Mouse (Mus musculus) monocyte, adult 5-6 weeks (primary cell): ENCODE data around the gene Wipf3. TPM values are rescaled to one million over a fixed set of nuclear protein-coding genes. Genes with fewer than 3 reads are reported as not detected.

Experiments used
- ATAC-seq: fragments of 153-309, 156-312 bp; replicated peaks from 2 replicates; pipeline ENCODE4 v1.8.0; 2017; ENCODE audit warnings: mild to moderate bottlenecking; ENCODE audit not compliant: low TSS enrichment, insufficient number of reproducible peaks, severe bottlenecking, poor library complexity, low FRiP score
- total RNA-seq: library from RNA; stranded (forward); fragments of 200-1000, 200-491, 200-594 nt; gene quantifications from 3 replicates; pipeline ENCODE4 v1.2.3, GENCODE M21; 2017

Gene Wipf3
- total RNA-seq, 1 experiment from 2014 or later, result not detected

- no peak for ATAC-seq
Measured at GRCm38 (mm10) chr6:54463701-54464458, 34.5 kb downstream of the Wipf3 start.

DNA sequence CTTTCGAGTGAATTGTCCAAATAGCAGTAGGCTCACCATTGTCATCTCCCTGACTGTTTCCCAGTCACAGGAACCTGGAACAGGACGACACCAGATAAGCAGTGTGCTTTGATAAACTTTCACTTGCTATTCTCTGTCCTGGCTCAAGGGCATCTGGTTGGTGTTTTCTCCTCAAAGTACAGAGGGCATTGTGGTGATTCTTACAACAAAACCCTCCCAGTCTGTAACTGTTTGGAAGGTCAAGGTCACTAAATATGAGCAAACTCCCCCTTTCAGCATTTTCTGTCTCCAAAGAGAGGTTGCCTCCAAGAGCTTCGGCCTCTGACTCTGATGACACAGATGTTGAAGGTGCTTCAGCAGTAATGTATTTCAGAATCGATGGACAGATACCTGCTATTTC lies 35.5 kb downstream of the Wipf3 start:
- ATAC-seq, result no peak

DNA sequence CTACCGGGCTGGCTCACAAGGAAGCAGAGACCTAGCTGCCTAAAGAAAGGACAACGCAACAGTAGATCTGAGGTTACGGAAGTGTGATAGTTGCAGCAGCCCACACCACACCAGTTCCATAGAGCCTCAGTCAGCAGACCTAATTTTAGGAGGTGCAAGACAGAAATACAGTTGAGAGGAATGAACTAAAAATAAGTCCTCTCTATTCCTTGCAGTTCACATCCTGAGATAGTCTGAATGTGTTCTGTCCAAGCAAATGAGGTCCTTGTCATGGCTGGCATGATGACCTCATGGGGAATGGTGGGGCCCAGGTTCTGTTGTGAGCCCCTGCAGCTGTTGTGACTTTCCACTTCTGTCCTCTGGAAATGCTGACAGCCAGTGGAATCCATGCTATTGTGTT lies 38.0 kb downstream of the Wipf3 start:
- ATAC-seq, result no peak

- ATAC-seq, result no peak
Measured at GRCm38 (mm10) chr6:54471866-54472265, 42.5 kb downstream of the Wipf3 start.

GRCm38 (mm10) chr6:54472846-54473715 lies 43.7 kb downstream of the Wipf3 start:
- no peak for ATAC-seq

DNA sequence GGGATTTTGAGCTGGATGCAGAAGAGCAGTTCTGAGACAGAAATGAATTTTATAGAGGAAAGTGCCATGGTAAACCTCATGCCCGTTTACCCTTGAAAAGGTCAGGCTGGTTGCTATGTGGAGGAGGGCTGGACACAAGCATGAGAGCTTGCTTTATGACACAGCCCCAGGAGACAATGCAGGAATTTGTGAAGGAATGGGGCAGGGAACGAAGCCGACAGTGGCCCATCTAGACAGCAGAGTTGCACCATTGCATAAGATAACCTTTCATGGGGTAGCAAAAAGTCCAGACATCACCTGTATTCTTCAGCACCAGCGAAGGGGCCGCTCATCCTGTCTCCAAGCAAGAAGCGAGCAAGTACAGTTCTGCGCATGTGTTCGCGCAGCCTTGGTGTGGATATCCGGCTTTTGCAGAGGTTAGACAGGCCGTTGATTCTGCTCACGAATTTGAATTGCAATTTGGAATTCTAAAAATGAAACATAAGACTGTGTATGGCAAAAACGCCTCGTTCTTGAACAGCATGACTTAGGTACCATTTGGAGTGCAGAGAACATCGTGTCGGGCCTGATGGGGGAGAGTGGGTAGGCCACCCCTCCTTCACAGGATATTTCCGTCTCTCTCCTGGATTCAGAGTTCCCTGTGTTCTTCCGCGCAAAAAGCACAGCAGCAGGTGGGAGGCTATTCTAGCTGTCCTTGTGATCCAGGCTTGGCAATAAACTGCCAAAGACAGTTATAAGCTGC lies 46.7 kb downstream of the Wipf3 start:
- no peak for ATAC-seq

- ATAC-seq, result no peak
Measured at GRCm38 (mm10) chr6:54478646-54479324, 49.4 kb downstream of the Wipf3 start.

DNA sequence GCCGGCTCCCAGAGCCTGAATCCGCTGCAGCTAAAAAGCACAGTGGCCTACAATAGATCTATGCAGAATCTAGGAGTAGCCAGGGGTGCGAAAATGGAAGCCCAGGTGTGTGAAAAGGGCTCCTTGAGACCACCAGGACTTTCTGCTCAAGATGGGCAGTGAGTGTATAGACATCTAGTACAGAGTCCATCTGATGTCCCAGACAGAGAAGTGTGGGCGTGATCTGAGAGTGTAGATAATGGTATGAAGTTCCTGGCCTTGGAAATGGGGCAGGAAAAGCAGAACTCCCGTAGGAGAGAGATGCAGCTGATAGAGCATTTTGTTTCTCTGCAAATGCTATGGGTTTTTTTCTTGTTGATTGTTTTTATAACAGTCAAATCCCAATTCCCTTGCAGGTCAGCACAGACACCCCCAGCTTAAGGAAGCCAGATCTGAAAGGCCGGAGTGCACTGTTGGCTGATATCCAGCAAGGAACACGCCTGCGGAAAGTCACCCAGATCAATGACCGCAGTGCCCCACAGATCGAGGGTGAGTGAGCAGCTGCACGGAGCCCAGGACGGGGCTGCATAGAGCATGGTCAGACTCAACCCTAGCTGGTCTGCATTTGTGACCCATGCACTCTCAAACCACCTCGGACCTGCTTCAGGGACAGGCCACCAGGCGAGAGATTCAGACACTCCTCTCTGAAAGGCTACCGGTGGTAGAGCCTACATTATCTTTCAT lies 52.1 kb downstream of the Wipf3 start:
- ATAC-seq, result no peak

GRCm38 (mm10) chr6:54485000-54485399 lies 55.6 kb downstream of the Wipf3 start:
- no peak for ATAC-seq

GRCm38 (mm10) chr6:54485435-54485901 lies 56.1 kb downstream of the Wipf3 start:
- ATAC-seq, result no peak

GRCm38 (mm10) chr6:54485973-54486569 lies 56.7 kb downstream of the Wipf3 start:
- ATAC-seq, result no peak

DNA sequence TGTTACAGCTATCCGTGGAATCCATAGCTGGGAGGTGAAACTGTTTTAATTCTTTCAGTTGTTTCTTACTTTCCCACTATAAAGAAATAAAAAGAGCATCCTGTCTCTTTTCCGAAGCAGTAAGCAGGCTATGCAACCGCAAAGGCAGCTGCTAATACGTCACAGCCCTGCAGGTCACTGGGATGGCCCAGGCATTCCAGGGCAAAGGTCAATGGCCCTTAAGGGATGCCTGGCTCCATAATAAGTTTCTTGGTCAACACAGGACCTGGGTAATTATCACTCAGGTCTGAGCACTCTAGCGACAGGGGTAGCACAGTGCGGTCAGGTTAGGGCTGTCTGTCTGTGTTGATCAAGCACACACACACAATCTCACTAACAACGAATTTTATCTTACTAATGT lies 61.7 kb downstream of the Wipf3 start:
- ATAC-seq, result no peak

DNA sequence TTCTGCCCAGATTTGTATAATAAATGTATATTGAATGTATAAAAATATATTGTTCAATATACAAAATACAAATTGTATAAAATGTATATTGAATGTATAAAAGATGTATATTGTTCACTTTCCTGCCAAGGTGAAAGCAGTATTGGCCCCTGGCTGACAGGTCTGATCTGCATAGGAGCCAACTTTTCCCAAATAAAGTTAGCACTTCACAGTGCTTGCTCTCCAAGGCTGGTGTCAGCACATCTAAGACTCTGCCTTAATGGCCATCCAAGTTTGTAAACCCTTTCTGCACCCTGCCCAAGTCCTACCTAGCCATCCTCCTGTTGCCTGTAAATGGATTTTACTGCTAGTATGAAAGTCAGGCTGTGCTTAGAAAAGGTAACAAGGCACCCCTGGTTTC lies 64.7 kb downstream of the Wipf3 start:
- no peak for ATAC-seq

DNA sequence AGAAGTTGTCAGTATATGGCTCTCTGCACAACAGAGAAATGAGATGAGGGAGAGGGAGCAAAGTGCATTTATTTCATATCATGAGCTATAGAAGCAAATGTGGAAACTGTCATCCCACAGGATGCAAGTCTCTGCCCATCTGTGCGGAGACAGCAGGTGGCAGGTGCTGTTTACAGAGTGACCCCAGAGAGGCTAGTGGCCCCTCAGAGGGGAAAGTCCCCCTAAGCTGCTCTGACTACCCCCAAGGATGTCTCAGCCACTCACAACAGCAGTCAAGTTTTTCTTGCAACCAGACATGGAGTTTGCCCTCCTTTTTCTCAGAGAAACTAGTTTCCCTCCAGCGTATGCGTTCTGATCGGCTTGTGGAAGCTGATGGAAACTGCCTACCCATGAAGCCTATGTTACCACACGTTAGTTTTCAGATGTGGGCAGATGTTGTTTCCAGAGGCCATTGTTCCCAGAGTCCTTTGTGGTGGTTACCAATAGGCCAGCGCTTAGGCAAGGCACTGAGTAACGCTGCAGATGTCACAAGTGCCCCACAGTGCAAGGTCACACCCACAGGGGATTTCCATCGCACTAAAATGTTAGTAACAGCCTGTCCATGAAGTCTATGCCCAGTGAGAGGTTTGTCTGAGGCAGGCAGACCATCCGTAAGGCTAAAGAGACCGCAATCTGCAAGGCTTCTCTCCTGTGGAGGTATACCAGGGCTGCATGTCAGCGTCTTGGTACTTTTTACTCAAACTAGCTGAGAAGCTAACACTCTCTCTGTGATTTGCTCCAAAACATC lies 65.4 kb downstream of the Wipf3 start:
- no peak for ATAC-seq

DNA sequence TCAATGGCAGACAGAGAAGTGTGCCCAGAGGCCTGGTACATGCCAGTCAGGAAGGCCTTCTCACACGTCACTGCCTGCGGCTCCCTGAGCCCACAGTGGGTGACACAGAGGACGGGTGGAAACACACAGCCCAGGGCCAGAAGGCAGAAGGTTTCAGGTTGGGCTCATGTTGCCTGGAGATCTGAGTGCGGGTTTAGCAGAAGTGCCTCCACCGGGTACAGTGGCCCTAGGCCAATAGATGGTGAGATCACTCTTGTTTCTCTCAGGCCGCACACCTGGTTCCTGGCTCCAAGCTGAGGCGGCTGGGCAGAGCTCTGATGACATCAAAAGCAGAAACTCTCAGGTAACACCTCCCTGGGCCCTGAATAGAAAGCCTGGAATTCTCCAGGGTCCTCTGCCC lies 66.8 kb downstream of the Wipf3 start:
- ATAC-seq, result no peak

DNA sequence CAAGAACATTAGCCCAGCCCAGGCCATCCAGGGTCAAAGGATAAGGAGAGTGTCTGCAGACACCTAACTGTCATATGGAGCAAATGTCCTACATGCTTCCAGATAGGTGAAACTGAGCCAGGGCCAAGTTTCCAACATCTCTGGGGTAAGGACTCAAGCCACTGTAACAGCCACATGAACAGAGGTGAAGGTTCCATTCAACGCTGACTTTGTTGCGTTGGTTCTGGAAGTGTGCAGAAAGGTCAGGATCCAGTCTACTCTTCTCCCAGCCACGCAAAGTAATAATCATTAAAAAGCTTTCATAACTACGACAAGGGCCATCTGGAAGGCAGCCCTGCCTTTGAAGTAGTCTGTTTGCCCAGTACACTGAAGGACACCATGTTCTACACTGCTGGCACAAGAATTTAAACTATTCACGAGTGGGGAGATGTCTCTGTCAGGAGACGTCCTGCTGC lies 73.3 kb downstream of the Wipf3 start:
- ATAC-seq, result no peak

- ATAC-seq, result no peak
Measured at GRCm38 (mm10) chr6:54506318-54506717, 76.9 kb downstream of the Wipf3 start.
